ENCODE assay signal across 10 mouse cellular contexts in genomic region chr2:17932932-17933790, GRCm38 (mm10).
DNase-seq lines count a peak whose midpoint lies in the region; ATAC-seq and TF ChIP-seq lines count a peak whose summit lies in the region.
"Had no signal": no experiment of that assay in that cellular context is flagged by ENCODE, and none has a peak within 500 bp of the region (broad histone marks: within the 10 kb centered on the region; RNA-seq: fewer than 3 reads in every experiment).

No protein-coding gene starts in this region.

- no peaks in the 10 kb centered on the region for H3K9me3 ChIP-seq in lung, embryonic 16.5 days (ENCODE audit: control insufficient read depth, low read length)
- H3K9me3 ChIP-seq in embryonic facial prominence, embryonic 15.5 days (replicated peaks), result no peaks in the 10 kb centered on the region
- H3K9me3 ChIP-seq in limb, embryonic 11.5 days (ENCODE audit: control insufficient read depth, low read length), result no peaks in the 10 kb centered on the region
- H3K9me3 ChIP-seq: liver, embryonic 13.5 days had no signal

- no peak for ATAC-seq in lung, embryonic 16.5 days (ENCODE audit: low read depth)
- no peak for ATAC-seq in embryonic facial prominence, embryonic 15.5 days (ENCODE audit: insufficient number of reproducible peaks, low FRiP score, low TSS enrichment, low read depth)
- peak; percentile 10; the same call in 1 of the 2 replicates for ATAC-seq in limb, embryonic 11.5 days (ENCODE audit: insufficient number of reproducible peaks, low FRiP score, low TSS enrichment, low read depth)

- no peak overlapping the region for H3K27ac ChIP-seq in lung, embryonic 16.5 days (ENCODE audit: low read length)
- no peak overlapping the region for H3K27ac ChIP-seq in embryonic facial prominence, embryonic 15.5 days (replicated peaks)
- H3K27ac ChIP-seq in limb, embryonic 11.5 days (replicated peaks; ENCODE audit: low read depth, low read length), result no peak overlapping the region
- H3K27ac ChIP-seq: liver, embryonic 13.5 days had no signal

- H3K4me3 ChIP-seq in lung, embryonic 16.5 days (ENCODE audit: low read length), result peak overlapping the region; percentile 17; the same call in 1 of the 2 replicates
- H3K4me3 ChIP-seq in lung, adult 2 months (replicated peaks; ENCODE audit: extremely low read depth, low read depth, low read length), result no peak overlapping the region
- no peak overlapping the region for H3K4me3 ChIP-seq in embryonic facial prominence, embryonic 15.5 days (replicated peaks)
- no peak overlapping the region for H3K4me3 ChIP-seq in limb, embryonic 11.5 days (ENCODE audit: low read depth, low read length)
- H3K4me3 ChIP-seq: erythroblast, embryonic 14.5 days; liver, embryonic 13.5 days had no signal

- 48% methylated on average over 15 of the region's 15 CpGs for WGBS in lung, embryonic 16.5 days
- 71% methylated on average over 15 of the region's 15 CpGs for WGBS in lung, adult 2 months
- WGBS in embryonic facial prominence, embryonic 15.5 days, result 43% methylated on average over 15 of the region's 15 CpGs
- 37% methylated on average over 15 of the region's 15 CpGs for WGBS in limb, embryonic 11.5 days

- no peaks in the 10 kb centered on the region for H3K27me3 ChIP-seq in lung, embryonic 16.5 days (ENCODE audit: control insufficient read depth, insufficient read depth, low read depth, low read length)
- H3K27me3 ChIP-seq in embryonic facial prominence, embryonic 15.5 days, result no peaks in the 10 kb centered on the region
- no peaks in the 10 kb centered on the region for H3K27me3 ChIP-seq in limb, embryonic 11.5 days (ENCODE audit: control insufficient read depth, insufficient read depth, low read length)
- H3K27me3 ChIP-seq: liver, embryonic 13.5 days had no signal

- H3K9ac ChIP-seq in lung, embryonic 16.5 days (ENCODE audit: low read length), result no peak overlapping the region
- H3K9ac ChIP-seq in embryonic facial prominence, embryonic 15.5 days, result no peak overlapping the region
- no peak overlapping the region; the same call in 1 of the 2 replicates for H3K9ac ChIP-seq in limb, embryonic 11.5 days (ENCODE audit: low read length)
- H3K9ac ChIP-seq: liver, embryonic 13.5 days had no signal

- TF ChIP-seq CTCF in lung, adult 2 months (IDR thresholded peaks at IDR 0.05; ENCODE audit: insufficient read depth, low read length), result no peak

- H3K36me3 ChIP-seq in lung, embryonic 16.5 days (ENCODE audit: control insufficient read depth, insufficient read depth, low read length), result no peaks in the 10 kb centered on the region
- H3K36me3 ChIP-seq in embryonic facial prominence, embryonic 15.5 days, result no peaks in the 10 kb centered on the region
- no peaks in the 10 kb centered on the region for H3K36me3 ChIP-seq in limb, embryonic 11.5 days (ENCODE audit: control insufficient read depth, insufficient read depth, low read length)
- H3K36me3 ChIP-seq: liver, embryonic 13.5 days had no signal

- DNase-seq in lung, adult 2 months, result no peak
- DNase-seq in limb, embryonic 11.5 days (ENCODE audit: low spot score), result no peak
- DNase-seq in retina, postnatal 1 day, result peak; percentile 24
- DNase-seq in kidney, postnatal 14 days, result no peak
- DNase-seq in urinary bladder, adult 18-20 months (ENCODE audit: low spot score in 2 of 2), result no peak
- DNase-seq: kidney, adult 2 months; liver, embryonic 13.5 days had no signal

- H3K4me2 ChIP-seq in lung, embryonic 16.5 days (ENCODE audit: low read depth, low read length), result peak overlapping the region; percentile 40
- 0 out of 2 replicates have a peak overlapping the region, but pooled peaks have one; percentile 17 for H3K4me2 ChIP-seq in embryonic facial prominence, embryonic 15.5 days (replicated peaks)
- H3K4me2 ChIP-seq in limb, embryonic 11.5 days (ENCODE audit: low read depth, severe bottlenecking), result no peak overlapping the region
- H3K4me2 ChIP-seq: liver, embryonic 13.5 days had no signal

- no peak for TF ChIP-seq POLR2A in lung, adult 2 months (IDR thresholded peaks at IDR 0.05; ENCODE audit: borderline replicate concordance, extremely low read depth, low read depth, low read length)

- 0 out of 2 replicates have a peak, but pooled peaks cover 2% of the 10 kb centered on the region for H3K4me1 ChIP-seq in lung, embryonic 16.5 days (replicated peaks; ENCODE audit: control insufficient read depth, insufficient read depth, low read length)
- no peaks in the 10 kb centered on the region for H3K4me1 ChIP-seq in lung, adult 2 months (ENCODE audit: control insufficient read depth, insufficient read depth, low read length)
- H3K4me1 ChIP-seq in embryonic facial prominence, embryonic 15.5 days, result no peaks in the 10 kb centered on the region
- H3K4me1 ChIP-seq in limb, embryonic 11.5 days (ENCODE audit: control insufficient read depth, insufficient read depth, low read length), result no peaks in the 10 kb centered on the region
- H3K4me1 ChIP-seq: liver, embryonic 13.5 days had no signal
